Mouse (Mus musculus): ENCODE measurements around the gene Def6.
A peak's percentile ranks its signal among the peaks of the same experiment; 100 is the strongest.

Gene Def6

DNA sequence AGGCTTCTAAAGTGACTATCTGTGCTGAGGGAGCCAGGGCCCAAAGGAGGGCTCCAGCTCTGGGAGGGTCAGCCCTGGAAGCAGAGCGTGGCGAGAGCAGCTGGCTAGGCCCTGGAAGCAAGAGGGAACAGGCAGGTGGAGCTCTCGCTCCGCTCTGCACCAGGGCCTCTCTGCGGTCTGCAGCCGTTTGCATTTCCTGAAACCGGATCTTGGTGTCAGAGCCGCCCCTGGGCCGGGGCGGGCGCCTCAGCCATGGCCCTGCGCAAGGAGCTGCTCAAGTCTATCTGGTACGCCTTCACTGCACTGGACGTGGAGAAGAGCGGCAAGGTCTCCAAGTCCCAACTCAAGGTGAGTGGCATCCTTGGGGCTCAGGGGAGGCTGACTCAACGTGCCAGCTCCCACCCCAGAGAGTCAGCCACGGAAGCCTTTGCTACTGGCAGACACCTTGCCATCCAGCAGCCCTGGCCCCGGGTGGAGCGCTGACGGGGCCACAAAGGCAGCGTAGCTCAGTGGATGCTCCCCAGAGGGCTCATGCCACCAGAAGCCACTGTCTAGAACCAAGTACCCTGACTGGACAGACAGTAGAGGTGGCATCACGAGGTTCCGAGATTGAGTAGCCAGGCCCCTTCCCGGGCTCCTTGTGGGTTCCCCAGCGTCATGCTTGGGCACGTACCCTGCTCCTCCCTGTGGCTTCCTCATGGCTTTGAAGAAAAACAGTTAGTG is at the start of gene Def6:
Gene Def6 (plus strand): TSS at position 188 of the 723 bp plus-strand sequence.
- peak; percentile 58 to 66 for DNase-seq

DNA sequence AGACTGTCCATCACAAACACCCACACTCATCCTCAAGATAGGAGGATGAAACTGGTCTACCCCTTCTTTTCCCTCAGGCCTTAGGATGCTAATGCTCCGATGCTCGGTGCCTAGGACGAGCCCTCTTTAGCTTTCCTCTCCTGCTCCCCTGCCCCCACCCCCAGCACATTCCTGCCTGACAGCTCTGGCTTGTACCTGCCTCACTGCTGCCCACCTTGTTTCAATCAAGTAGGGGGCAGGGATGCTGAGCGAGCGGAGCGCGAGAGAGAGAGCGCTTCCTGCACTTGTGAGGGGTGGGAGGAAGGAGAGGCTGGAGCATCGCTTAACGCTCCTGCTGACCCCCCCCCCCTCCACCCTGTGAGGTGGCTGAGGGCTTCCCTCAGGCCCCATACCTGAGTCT is 47.2 kb upstream of the Def6 start:
- no peak for DNase-seq

DNA sequence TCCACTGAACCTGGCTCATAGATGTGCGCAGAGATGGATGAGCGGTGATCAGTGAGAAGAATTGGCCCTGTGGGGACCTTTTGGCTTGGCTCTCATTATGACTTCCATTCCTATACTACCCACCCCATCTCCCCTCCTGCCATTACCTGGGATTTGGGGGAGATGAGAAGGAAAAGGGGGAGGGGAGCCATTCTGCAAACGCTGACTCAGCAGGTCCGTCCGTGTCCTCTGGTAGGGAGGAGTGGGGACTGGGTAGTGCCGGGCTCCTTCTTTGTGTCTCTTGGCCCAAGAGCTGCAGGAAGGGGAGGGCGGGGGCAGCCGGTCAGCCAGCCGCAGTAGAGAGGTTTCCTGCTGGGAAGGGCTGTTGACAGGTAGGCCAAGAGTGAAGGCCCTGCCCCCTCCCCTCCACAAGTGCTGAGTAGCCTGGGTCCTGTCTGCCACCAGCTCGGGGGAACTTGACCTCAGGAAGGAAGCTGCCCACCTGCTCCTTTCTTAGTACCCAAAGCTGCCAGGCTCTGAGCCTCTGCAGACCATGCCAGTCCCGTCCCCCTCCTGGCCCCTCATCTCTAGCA is 46.2 kb upstream of the Def6 start:
- DNase-seq, result no peak

DNA sequence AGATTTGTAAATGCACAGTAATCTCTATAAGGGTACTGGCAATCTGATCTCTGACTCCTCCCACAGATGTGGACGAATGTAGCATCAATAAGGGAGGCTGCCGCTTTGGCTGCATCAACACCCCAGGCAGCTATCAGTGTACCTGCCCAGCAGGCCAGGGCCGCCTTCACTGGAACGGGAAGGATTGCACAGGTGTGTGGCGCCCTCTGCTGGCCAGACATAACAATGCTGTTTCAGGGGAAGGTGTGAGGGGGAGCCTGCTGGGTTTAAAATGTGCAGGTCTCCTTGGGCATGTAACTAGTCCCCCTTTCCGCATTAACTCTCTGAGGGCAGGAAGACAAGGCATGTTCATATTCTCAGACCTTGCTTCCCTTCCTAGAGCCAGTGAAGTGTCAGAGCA is 43.9 kb upstream of the Def6 start:
- DNase-seq, result peak; percentile 86 to 90

DNA sequence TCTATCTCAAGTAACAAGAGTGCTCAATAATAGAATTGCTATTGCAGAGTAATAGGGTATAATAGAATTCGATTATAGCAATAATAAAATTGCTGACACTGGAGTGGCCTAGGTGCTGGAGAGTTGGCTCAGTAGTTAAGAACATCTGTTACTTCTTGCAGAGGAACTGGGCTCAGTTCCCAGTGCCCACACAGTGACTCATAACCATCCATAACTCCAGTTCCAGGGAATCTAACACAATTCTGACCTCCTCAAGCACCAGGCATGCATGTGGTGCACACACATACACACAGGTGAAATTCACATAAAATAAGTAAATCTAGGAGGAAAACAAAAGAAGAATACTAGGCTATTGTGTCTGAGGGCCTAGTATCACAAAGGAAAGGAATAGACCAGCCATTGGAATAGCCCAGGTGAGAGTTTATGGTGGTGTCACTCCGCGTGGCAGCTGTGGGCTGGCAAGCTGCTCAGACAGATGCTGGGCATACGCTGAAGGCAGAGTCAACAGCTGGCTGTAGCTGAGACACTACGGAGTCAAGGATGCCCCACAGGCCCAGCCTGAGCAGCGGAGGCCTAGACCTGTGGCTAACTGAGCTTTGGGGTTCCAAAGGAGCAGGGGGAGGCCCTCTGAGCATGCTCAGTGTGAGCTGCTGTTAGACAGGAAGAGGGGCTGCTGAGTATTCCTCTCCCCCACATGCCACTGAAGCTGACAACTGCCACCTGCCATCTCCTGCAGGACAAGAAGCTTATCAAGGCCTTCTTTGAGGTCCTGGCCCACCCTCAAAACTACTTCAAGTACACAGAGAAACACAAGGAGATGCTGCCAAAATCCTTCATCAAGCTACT is 36.9 kb upstream of the Def6 start:
- DNase-seq, result peak in 1 of 2 experiments; percentile 43

DNA sequence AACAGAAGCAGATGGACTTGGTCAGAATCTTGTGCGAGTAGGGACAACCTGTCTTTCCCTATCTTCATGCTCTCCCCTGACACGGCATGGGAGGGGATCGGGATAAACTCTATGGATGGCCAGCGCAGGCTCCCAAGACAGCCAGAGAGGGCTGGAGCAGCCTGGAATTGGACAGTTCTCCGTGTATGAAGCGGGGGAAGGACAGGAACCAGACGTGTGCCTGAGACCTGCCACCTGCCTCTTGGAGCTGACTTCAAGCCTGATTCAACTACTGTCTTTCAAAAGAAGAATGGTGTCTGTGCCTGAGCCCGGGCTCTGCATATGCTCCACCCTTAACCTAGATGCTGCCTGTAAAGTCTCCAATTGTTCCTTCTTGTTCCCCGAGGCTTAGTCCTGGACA is 34.9 kb upstream of the Def6 start:
- no peak for DNase-seq

DNA sequence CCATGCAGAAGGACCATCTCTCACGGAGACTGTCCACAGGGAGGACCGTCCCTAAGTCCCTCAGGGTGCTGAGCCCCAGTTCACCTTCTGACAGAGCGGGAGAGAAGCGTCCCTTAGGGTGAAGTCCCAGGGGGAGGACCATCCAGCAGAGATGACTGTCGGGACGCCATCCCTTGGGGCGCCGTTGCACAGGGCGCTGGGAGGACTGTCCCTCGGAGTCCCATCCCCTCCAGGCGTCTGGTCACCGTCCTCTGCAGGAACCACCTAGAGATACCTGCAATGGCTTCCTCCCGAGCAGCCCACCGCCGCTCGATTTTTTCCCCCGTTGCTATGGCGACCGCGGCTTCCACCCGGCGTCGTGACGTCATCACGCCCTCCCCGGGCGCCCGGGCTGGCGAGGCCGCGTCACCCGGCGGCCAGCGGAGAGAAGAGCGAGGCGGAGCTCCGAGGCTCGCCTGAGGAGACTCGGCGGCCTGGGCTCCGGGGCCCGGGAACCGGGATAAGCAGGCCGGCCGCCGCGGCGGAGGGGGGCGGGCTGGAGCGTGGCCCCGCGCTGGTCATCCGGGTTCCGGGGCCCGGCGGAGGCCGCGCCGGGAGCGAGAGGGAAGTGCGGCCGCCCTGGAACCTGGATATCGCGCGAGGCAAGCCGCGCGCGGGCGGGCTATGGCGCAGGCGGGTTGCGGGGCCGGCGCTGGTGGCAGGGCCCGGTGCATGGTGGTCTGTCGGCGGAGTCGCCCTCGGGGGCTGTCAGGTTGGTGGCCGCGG is 30.6 kb upstream of the Def6 start, which contains the start of gene Zfp523:
Gene Zfp523 (plus strand): TSS at position 355 of the 765 bp plus-strand sequence.
- peak; percentile 95 to 96 for DNase-seq

DNA sequence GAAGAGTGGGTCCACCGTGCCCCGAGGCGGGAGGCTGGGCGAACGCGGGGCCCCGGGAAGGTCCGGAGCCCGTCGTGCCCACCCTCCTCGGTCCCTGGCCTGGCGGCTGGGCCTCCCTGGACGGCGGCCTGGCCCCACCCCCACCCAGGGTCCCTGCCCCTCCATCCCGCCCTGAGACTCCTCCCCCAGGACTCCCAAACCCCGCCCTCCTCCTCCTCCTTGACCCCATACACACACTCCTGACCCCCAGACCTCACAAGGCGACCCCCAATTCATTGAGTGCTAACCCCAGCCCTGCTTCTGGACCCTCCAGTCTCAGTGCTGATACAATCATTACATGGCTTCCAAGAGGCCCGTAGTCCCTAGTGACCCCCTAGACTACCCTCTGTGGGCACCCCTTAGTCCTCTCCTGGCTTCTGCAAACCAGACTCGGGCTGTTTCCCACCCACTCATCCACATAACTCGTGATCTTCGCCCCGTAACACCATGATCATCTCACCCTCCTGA is 30.0 kb upstream of the Def6 start:
- no peak for DNase-seq

DNA sequence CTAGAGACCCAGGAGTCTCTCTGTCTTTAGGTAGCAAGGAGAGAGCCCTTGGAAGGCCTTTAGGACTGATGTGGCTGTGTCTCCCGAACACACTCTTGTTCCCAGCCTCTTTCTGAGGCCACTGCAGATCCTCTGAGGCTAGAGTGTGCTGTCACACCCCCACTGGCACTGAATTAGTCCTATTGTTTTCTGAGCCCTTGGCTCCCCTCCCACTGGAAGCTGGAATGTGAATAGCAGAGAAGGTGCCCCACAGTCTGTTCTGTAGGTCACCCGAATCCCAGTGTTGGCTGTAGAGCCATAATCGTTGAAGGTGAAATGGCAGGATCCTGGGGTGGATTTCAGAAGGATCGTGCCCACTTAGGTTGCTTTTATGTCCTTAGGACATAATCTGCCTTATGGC is 27.2 kb upstream of the Def6 start:
- DNase-seq, result no peak

DNA sequence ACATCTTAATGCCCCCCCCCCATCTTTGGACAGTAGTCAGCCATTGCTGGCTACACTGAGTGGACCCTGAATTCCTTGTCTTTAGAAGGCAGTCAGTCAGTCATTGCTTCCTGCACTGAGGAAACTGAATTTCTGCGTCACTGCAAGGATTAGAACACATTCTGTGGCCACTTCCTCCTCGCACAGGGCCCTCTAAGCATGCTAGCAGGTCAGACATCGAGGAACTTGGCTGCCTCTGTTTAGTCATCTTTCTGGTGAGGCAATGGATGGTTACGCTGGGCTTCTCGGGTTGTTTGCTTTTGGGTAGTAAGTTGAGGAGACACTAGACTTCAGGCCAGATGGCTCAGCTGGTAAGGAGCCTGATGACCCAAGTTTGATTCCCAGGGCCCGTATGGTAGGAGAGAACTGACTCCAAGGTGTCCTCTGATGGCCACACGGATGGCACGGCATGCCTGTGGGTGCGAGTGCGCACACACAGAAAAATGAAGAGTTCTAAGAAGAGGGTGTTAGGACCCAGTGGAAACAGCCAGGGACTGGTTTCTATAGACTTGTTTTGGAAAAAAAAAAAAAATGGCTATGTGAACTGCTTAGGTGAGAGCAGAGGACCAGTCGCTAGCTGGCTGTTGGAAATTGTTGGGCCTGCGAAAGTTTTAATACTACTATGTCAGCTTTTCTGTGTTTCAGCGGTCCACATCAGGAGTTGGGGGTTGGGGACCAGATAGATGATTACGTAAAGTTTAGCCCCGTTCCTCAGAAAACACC is 26.6 kb upstream of the Def6 start:
- DNase-seq, result no peak

DNA sequence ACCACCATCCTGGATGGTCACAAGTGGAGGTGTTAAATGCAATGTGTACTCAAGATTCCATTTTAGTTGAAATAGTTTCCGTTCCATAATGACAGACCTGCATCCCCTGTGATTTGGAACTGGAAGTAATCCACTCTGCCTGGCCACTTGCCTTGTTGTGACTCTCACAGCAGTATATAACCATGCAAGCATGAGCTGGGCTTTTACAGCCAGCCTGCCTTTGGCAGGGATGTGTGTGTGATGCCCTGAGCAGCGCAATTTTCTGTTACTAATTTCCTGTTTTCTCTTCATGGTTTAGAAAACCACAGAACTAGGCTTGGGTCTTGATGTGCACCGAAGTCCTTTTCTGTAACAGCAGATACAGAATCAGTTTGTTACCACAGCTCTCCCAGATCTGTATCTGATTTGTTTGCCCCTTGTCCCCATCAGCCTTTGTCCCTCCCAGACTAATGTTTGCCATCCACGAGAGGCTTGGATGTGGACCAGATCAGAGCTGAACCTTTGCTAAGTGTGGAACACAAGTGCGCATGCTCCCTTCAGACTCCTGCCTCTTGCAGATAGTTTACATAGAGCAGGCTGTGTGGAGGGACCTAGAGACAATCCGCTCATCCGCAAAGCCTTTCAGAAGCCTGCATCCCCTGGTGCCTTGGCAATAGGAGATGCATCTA is 22.5 kb upstream of the Def6 start:
- DNase-seq, result peak in 1 of 2 experiments; percentile 60

DNA sequence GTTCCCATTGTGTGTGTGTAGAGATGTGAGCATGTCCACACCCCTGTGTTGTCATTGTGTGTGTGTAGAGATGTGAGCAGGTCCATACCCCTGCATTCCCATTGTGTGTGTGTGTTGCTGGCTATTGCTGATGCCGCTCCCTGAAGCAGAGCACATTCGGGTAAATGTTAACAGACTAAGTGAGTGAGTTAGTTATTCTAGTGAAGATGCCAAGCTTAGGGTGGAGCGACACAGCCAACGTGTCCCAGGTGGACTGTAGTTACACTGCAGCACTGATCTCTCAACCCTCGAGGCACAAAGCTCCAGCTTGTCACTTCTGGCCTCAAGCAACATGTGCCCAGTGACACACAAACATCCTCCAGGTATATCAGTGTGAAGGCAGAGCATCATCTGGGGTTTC is 19.3 kb upstream of the Def6 start:
- DNase-seq, result no peak

DNA sequence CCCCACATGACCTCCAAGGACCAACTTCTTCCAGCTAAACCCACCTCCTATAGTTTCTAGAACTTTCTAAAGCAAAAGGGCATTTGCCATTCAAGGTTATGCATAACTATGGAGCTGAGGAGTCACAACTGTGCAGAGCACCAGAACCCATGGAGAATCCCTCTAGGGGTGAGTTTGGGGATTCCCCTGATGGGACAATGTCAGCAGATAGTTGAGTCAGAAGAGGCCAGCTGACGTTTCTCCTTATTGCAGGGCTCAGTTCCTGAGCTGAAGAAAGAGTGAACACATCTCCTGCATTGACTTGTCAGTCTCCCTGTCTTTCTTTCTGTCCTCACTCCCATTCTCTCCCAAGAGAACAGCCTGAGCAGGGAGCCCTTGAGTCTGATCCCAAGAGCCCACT is 14.8 kb upstream of the Def6 start:
- DNase-seq, result no peak

DNA sequence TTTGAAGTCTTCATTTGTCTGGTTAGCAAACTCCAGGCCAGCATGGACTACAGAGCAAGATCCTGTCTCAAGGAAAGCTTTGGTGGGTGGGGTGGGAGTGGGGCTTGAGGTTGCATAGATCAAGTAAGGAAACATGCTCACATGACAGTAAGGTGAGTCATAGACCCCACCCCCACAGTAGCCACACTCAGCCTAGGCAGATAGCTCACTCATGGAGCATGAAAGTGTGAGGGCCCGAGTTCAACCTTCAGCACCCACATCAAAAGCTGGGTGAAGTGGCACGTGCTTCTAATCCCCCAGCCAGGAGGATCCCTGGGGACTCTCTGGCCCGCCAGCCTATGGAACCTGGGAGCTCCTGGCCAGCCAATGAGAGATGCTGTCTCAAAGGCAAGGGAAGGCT is 14.0 kb upstream of the Def6 start:
- no peak for DNase-seq

DNA sequence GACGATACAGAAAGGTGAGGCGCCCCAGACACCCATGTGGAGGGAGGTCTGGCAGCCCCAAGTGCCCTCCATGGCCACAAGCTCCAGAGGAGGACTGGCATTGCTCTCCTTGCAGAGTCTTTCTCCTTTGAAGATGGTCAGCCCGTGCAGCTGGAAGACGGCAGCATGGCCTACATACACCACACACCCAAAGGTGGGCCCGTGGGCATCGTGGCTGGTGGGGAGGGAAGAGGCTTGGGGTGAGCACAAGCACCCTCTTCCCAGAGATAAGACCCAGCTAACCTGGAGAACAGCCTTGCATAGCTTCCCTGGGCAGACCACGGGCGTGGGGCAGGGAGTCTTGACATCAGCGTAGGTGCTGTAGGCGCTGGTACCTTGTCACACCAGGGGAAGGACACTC is 12.5 kb upstream of the Def6 start:
- DNase-seq, result no peak

DNA sequence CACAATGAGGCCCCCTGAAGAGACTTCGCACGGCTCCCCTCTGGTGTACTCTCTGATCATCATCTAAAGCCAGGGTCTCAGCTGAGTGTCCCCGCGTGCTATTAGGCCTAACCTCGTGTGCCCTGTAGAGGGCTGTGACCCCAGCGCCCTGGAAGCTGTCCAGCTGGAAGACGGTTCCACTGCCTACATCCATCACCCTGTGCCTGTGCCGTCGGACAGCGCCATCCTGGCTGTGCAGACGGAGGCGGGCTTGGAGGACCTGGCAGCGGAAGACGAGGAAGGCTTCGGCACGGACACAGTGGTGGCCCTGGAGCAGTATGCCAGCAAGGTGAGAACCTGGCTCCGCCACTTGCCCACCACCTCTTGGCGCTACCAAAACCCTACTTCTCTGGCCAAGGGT is 9.9 kb upstream of the Def6 start:
- no peak for DNase-seq

DNA sequence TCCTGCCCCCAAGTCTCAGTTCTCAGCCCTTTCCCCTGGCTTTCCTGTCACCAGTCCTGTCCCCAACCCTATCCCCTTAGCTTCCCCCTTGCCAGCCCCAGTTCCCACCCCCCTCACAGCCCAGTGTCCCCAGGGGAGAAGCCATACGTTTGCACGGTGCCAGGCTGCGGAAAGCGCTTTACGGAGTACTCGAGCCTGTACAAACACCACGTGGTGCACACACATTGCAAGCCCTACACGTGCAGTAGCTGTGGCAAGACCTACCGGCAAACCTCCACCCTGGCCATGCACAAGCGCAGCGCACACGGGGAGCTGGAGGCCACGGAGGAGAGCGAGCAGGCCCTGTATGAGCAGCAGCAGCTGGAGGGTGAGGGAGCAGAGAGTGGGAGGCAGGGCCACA is 5.6 kb upstream of the Def6 start:
- no peak for DNase-seq

DNA sequence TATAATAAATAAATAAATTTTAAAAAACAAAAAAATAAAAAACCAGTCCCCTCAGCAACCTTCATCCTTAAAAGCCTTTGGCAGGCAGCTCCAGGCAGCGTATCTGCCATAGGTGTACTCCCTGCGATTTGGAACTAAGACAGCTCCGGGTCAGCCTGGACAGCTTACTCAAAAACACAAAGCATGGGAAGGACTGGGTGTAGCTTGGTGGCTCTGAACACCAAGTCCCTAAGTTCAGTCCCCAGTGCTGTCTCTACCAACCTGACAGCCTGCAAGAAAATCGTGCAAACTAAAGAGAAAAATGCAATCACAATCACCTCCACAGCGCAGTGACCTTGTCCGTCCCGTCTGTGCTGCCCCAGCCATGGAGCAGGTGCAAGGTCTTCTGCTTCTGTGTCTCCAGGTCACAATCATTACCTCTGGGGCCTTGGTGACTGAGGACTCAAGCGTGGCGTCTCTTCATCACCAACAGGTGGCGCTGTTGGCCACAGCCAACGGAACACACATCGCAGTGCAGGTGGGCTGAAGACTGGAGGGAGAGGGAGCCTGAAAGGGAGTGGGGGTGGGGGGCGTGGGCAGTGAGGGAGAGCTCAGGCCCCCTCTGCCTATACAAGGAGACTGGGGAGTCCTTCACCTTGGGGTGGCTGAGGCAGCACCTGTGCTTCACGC is 3.4 kb upstream of the Def6 start:
- DNase-seq, result peak; percentile 62 to 75

DNA sequence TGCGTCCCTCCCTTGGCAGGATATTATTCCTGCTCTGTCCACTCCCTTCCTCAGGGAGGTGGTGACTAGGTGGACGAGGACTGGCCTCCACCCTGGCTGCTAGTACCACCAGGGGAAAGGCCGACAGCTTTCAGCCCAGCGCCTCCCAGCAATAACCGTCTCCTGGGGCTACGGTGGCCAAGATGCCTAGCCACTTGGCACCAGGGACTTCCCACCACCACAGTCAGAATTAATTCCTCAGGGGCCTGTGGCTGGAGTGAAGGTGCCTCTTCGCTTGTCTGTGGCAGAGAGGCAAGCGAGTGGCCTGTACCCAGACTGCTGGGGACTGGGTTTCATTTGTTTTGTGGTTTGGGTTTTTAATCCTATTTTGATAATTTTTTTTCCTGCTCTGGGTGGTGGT is 2.1 kb upstream of the Def6 start:
- DNase-seq, result no peak

DNA sequence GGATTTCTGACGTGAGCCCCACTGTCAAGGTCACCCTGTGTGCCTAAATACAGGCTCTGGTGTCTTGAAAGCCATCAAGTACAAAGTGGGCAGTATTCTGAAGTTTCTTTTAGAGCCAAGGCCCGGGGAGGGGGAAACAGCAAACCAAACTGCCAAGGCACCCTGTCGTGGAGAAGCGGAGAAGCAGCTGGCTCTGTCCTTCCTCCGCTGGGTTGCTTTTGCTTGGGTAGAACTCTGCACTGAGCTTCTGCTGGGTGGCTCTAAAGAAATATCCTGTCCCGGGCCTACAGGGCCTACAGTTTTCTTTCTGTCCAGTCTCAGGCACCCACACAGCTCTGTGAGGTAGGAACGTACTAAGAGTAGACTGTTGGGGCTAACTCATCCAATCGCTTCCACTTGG is 486 bp upstream of the Def6 start:
- no peak for DNase-seq

DNA sequence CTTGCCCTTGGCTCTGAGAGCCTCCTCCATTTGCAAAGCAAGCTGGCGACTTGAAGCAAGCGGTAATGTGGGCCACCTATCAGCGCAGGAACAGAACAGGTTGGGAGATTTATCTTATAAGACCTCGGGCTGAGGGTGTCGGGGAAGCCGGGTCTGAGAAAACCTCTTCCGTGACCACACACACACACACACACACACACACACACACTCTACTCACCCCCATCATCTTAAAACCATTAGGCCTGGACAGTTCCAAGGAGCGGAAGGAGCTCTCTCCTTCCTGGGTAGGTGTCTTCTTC is 685 bp downstream of the Def6 start:
- no peak for DNase-seq
